In genomic region chr9:37460043-37460960, GRCm38 (mm10) we compare ENCODE assay signal across 8 mouse cellular contexts. TPM values are rescaled to one million over a fixed set of nuclear protein-coding genes. Genes with fewer than 3 reads are reported as not detected.
DNase-seq lines count a peak whose midpoint lies in the region; ATAC-seq lines count a peak whose summit lies in the region.

No protein-coding gene starts in this region.

- H3K4me2 ChIP-seq in forebrain, embryonic 16.5 days (ENCODE audit: low read length), result peak overlapping the region; percentile 97
- peak overlapping the region; percentile 94 for H3K4me2 ChIP-seq in intestine, embryonic 15.5 days (replicated peaks)
- H3K4me2 ChIP-seq in limb, embryonic 15.5 days, result peak overlapping the region; percentile 97
- H3K4me2 ChIP-seq in neural tube, embryonic 11.5 days (ENCODE audit: low read depth), result peak overlapping the region; percentile 60

- peaks cover 49% of the 10 kb centered on the region for H3K4me1 ChIP-seq in forebrain, embryonic 16.5 days (replicated peaks; ENCODE audit: control insufficient read depth, insufficient read depth, low read length)
- H3K4me1 ChIP-seq in intestine, embryonic 15.5 days (replicated peaks), result peaks cover 12% of the 10 kb centered on the region
- peaks cover 20% of the 10 kb centered on the region for H3K4me1 ChIP-seq in limb, embryonic 15.5 days
- H3K4me1 ChIP-seq in neural tube, embryonic 11.5 days (ENCODE audit: control insufficient read depth, insufficient read depth, low read length), result peaks cover 8% of the 10 kb centered on the region

- peaks cover 6% of the 10 kb centered on the region; the same call in 1 of the 2 replicates for H3K27me3 ChIP-seq in forebrain, embryonic 16.5 days (replicated peaks; ENCODE audit: control insufficient read depth, insufficient read depth, low read length)
- H3K27me3 ChIP-seq in intestine, embryonic 15.5 days (replicated peaks), result peaks cover 66% of the 10 kb centered on the region
- peaks cover 88% of the 10 kb centered on the region for H3K27me3 ChIP-seq in limb, embryonic 15.5 days
- peaks cover 72% of the 10 kb centered on the region for H3K27me3 ChIP-seq in neural tube, embryonic 11.5 days (ENCODE audit: control insufficient read depth, insufficient read depth, low read length)

- DNase-seq in left cerebral cortex, adult 18-20 months (ENCODE audit: low spot score in 2 of 2), result peak; percentile 50 to 73
- DNase-seq in left cerebral cortex, adult 11 months (ENCODE audit: low spot score), result no peak
- DNase-seq in cerebellum, adult 18-20 months, result peak; percentile 28 to 56
- DNase-seq in neural tube, embryonic 11.5 days (ENCODE audit: low spot score), result peak; percentile 82
- DNase-seq in MN1 (ENCODE audit: low spot score), result no peak

- no peaks in the 10 kb centered on the region for H3K36me3 ChIP-seq in forebrain, embryonic 16.5 days (ENCODE audit: control insufficient read depth, insufficient read depth)
- no peaks in the 10 kb centered on the region for H3K36me3 ChIP-seq in intestine, embryonic 15.5 days
- H3K36me3 ChIP-seq in limb, embryonic 15.5 days, result no peaks in the 10 kb centered on the region
- H3K36me3 ChIP-seq in neural tube, embryonic 11.5 days (ENCODE audit: control insufficient read depth, insufficient read depth, low read length), result no peaks in the 10 kb centered on the region

- H3K27ac ChIP-seq in forebrain, embryonic 16.5 days (ENCODE audit: low read length), result peak overlapping the region; percentile 75
- H3K27ac ChIP-seq in intestine, embryonic 15.5 days, result no peak overlapping the region
- no peak overlapping the region for H3K27ac ChIP-seq in limb, embryonic 15.5 days
- peak overlapping the region; percentile 84 for H3K27ac ChIP-seq in neural tube, embryonic 11.5 days (ENCODE audit: low read depth, low read length)

- H3K9ac ChIP-seq in forebrain, embryonic 16.5 days (replicated peaks; ENCODE audit: low read depth, low read length), result peak overlapping the region; percentile 96
- peak overlapping the region; percentile 23; the same call in 1 of the 2 replicates for H3K9ac ChIP-seq in intestine, embryonic 15.5 days
- H3K9ac ChIP-seq in limb, embryonic 15.5 days, result no peak overlapping the region
- peak overlapping the region; percentile 62 for H3K9ac ChIP-seq in neural tube, embryonic 11.5 days (ENCODE audit: low read length)

- peak; percentile 54 for ATAC-seq in forebrain, embryonic 16.5 days
- peak; percentile 41 for ATAC-seq in intestine, embryonic 15.5 days
- ATAC-seq in limb, embryonic 15.5 days (ENCODE audit: insufficient number of reproducible peaks, low FRiP score, low TSS enrichment, low read depth), result no peak
- ATAC-seq in neural tube, embryonic 11.5 days (ENCODE audit: insufficient read depth, low FRiP score, low TSS enrichment), result peak; percentile 74

- H3K4me3 ChIP-seq in forebrain, embryonic 16.5 days (replicated peaks; ENCODE audit: low read length), result peak overlapping the region; percentile 72
- peak overlapping the region; percentile 45 for H3K4me3 ChIP-seq in intestine, embryonic 15.5 days (replicated peaks)
- H3K4me3 ChIP-seq in limb, embryonic 15.5 days, result peak overlapping the region; percentile 49
- peak overlapping the region; percentile 47 for H3K4me3 ChIP-seq in neural tube, embryonic 11.5 days (ENCODE audit: low read depth, low read length)

- no peaks in the 10 kb centered on the region for H3K9me3 ChIP-seq in forebrain, embryonic 16.5 days (ENCODE audit: control insufficient read depth, low read length)
- H3K9me3 ChIP-seq in intestine, embryonic 15.5 days, result no peaks in the 10 kb centered on the region
- no peaks in the 10 kb centered on the region for H3K9me3 ChIP-seq in limb, embryonic 15.5 days
- no peaks in the 10 kb centered on the region for H3K9me3 ChIP-seq in neural tube, embryonic 11.5 days (ENCODE audit: control insufficient read depth, low read length)

- WGBS in forebrain, embryonic 16.5 days, result under 1% methylated on average over 78 of the region's 81 CpGs
- WGBS in intestine, embryonic 15.5 days, result under 1% methylated on average over 81 of the region's 81 CpGs
- under 1% methylated on average over 70 of the region's 81 CpGs for WGBS in limb, embryonic 15.5 days
- WGBS in neural tube, embryonic 11.5 days, result under 1% methylated on average over 80 of the region's 81 CpGs

RNA-seq across cellular contexts. Expression of gene Robo3, which starts 27.3 kb away (rescaled TPM):
- 10 to 100 TPM; 12.7 to 21.8 TPM for total RNA-seq in left cerebral cortex, adult 18-20 months (2021)
- polyA plus RNA-seq in forebrain, embryonic 16.5 days (2015; fragmentation: Nextera tagmentation; extraction: Ambion mirVana), result 1.1 and 3.3 TPM in 2 replicates
- polyA plus RNA-seq in intestine, embryonic 15.5 days (2015; fragmentation: Nextera tagmentation; extraction: Ambion mirVana), result 0.04 TPM in 1 of 2 replicates, not detected in the other
- polyA plus RNA-seq in limb, embryonic 15.5 days (2015; fragmentation: Nextera tagmentation; extraction: Ambion mirVana), result 0.06 and 0.12 TPM in 2 replicates
- 85.4 and 89.9 TPM in 2 replicates for polyA plus RNA-seq in neural tube, embryonic 11.5 days (2014; fragmentation: Nextera tagmentation; extraction: Ambion mirVana)

RNA-seq across cellular contexts. Expression of gene Msantd2, which starts 28.8 kb away (rescaled TPM):
- 10 to 100 TPM; 14.0 to 23.0 TPM for total RNA-seq in left cerebral cortex, adult 18-20 months (2021)
- polyA plus RNA-seq in forebrain, embryonic 16.5 days (2015; fragmentation: Nextera tagmentation; extraction: Ambion mirVana), result 34.0 and 34.8 TPM in 2 replicates
- 17.9 and 19.4 TPM in 2 replicates for polyA plus RNA-seq in intestine, embryonic 15.5 days (2015; fragmentation: Nextera tagmentation; extraction: Ambion mirVana)
- 17.3 and 25.2 TPM in 2 replicates for polyA plus RNA-seq in limb, embryonic 15.5 days (2015; fragmentation: Nextera tagmentation; extraction: Ambion mirVana)
- polyA plus RNA-seq in neural tube, embryonic 11.5 days (2014; fragmentation: Nextera tagmentation; extraction: Ambion mirVana), result 35.4 and 39.9 TPM in 2 replicates

RNA-seq across cellular contexts. Expression of gene Robo4, which starts 58.6 kb away (rescaled TPM):
- 1 to 10 TPM; 4.9 to 7.2 TPM for total RNA-seq in left cerebral cortex, adult 18-20 months (2021)
- 4.5 and 4.6 TPM in 2 replicates for polyA plus RNA-seq in forebrain, embryonic 16.5 days (2015; fragmentation: Nextera tagmentation; extraction: Ambion mirVana)
- polyA plus RNA-seq in intestine, embryonic 15.5 days (2015; fragmentation: Nextera tagmentation; extraction: Ambion mirVana), result 11.4 and 11.9 TPM in 2 replicates
- polyA plus RNA-seq in limb, embryonic 15.5 days (2015; fragmentation: Nextera tagmentation; extraction: Ambion mirVana), result 10.7 and 14.3 TPM in 2 replicates
- 6.7 and 11.6 TPM in 2 replicates for polyA plus RNA-seq in neural tube, embryonic 11.5 days (2014; fragmentation: Nextera tagmentation; extraction: Ambion mirVana)

Comparison
In these comparisons a context has a peak if more than half of its experiments do, and no peak if none do; other contexts are left out.
1. DNase-seq: peak in left cerebral cortex, adult 18-20 months (2 of 2), cerebellum, adult 18-20 months (2 of 2) and neural tube, embryonic 11.5 days (single experiment); none in left cerebral cortex, adult 11 months (single experiment) and MN1 (single experiment).
2. H3K27ac ChIP-seq: peak in forebrain, embryonic 16.5 days (single experiment) and neural tube, embryonic 11.5 days (single experiment); none in intestine, embryonic 15.5 days (single experiment) and limb, embryonic 15.5 days (single experiment).
3. RNA of gene Robo3, which starts 27.3 kb away (polyA plus RNA-seq): 85.4 to 89.9 TPM in neural tube, embryonic 11.5 days; 1.1 to 3.3 TPM in forebrain, embryonic 16.5 days, 0.06 to 0.12 TPM in limb, embryonic 15.5 days and 0.04 TPM in intestine, embryonic 15.5 days; every median in the first group is over 10 times any median in the second.
4. Peak in every context shown above with its lines, with median percentiles within 50 percentile points of each other: H3K4me2 ChIP-seq and H3K4me3 ChIP-seq.